Mouse (Mus musculus): ENCODE data around the gene 7530416G11Rik.

DNA sequence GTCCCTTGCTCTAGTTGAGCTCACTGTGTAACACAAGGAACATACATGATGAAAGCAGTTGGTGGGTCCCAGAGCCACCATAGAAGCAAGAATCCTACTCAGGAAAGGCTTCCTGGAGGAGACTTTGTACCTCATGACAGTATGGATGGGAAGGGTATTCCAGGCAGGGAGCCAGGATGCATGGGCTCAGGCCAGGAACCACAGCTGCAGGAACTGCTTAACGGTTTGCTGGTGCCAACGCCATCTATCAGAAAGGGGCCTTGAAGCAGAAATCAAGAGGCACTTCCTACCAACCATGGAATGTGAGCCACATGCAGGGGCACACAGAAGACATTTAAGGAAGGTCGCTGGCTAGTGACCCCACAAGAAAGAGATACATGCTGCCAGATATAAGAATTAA, 28.3 kb downstream of the 7530416G11Rik start:
- no peak for TF ChIP-seq TAL1 (IDR thresholded peaks at IDR 0.05; ENCODE audit: low read length)
- no peak for TF ChIP-seq GATA1 (IDR thresholded peaks at IDR 0.05; ENCODE audit: low read length)
